Mouse (Mus musculus) hindbrain, embryonic 15.5 days (tissue): ENCODE results near the gene Set. TPM values are rescaled to one million over a fixed set of nuclear protein-coding genes. Genes with fewer than 3 reads are reported as not detected.

Experiments used
- ATAC-seq: fragments of 200-750 bp; cut with Nextera tagmentation; 2 replicates; pipeline ENCODE4 v1.8.0; 2017; ENCODE audit warnings: low read depth, moderate number of reproducible peaks, moderate TSS enrichment; ENCODE audit not compliant: low FRiP score
- H3K27ac ChIP-seq: fragments of 300-500 bp; sonication (generic); replicated peaks from 2 replicates; pipeline ENCODE4 v1.5.1; 2015; ENCODE audit warnings: mild to moderate bottlenecking, inconsistent platforms
- H3K27me3 ChIP-seq: fragments of 300-500 bp; sonication (generic); 2 replicates; pipeline ENCODE4 v1.6.1; 2015; ENCODE audit warnings: control low read depth, inconsistent platforms
- H3K36me3 ChIP-seq: fragments of 300-500 bp; sonication (generic); 2 replicates; pipeline ENCODE4 v1.6.1; 2015; ENCODE audit warnings: control low read depth, inconsistent platforms
- H3K4me1 ChIP-seq: fragments of 300-500 bp; sonication (generic); replicated peaks from 2 replicates; pipeline ENCODE4 v1.6.1; 2015; ENCODE audit warnings: control low read depth, inconsistent platforms
- H3K4me2 ChIP-seq: fragments of 300-500 bp; sonication (generic); 2 replicates; pipeline ENCODE4 v1.6.1; 2015; ENCODE audit warnings: moderate library complexity, mild to moderate bottlenecking, inconsistent platforms
- H3K4me3 ChIP-seq: fragments of 300-500 bp; sonication (generic); 2 replicates; pipeline ENCODE4 v1.5.1; 2015; ENCODE audit warnings: mild to moderate bottlenecking, inconsistent platforms
- H3K9ac ChIP-seq: fragments of 300-500 bp; sonication (generic); 2 replicates; pipeline ENCODE4 v1.6.1; 2015; ENCODE audit warnings: inconsistent platforms
- H3K9me3 ChIP-seq: fragments of 300-500 bp; sonication (generic); 2 replicates; pipeline ENCODE4 v1.6.1; 2016; ENCODE audit warnings: control low read depth, inconsistent platforms
- WGBS: fragments of 180-500 bp; shearing (Covaris S2); methylation state at CpG from one replicate; pipeline ENCODE4 v1.1.7; 2015; 5-methylcytosine and 5-hydroxymethylcytosine counted together
- polyA plus RNA-seq: library from polyadenylated mRNA; unstranded; fragments of >200 nt; fragmentation: Nextera tagmentation; extraction: Ambion mirVana; gene quantifications from 2 replicates; pipeline ENCODE4 v1.2.1, GENCODE M21; 2015

Gene Set
- polyA plus RNA-seq, 1 experiment from 2014 or later = 315 TPM

- Histone ChIP-seq H3K4me1 (peaks cover 43% of the 10 kb centered on the region), H3K4me3 (peak overlapping the region; percentile 52), H3K27ac (peak overlapping the region; percentile 81), H3K36me3 (no peaks in the 10 kb centered on the region), H3K9ac (peak overlapping the region; percentile 58), H3K27me3 (no peaks in the 10 kb centered on the region), H3K9me3 (no peaks in the 10 kb centered on the region), H3K4me2 (peak overlapping the region; percentile 94)
- WGBS = 6% methylated on average over 8 of the region's 8 CpGs
- ATAC-seq = no peak
Measured at GRCm38 (mm10) chr2:30063235-30063634, 6.1 kb downstream of the Set start.

- Histone ChIP-seq H3K4me1 (peaks cover 48% of the 10 kb centered on the region), H3K4me3 (0 out of 2 replicates have a peak overlapping the region, but pooled peaks have one; percentile 52), H3K27ac (no peak overlapping the region), H3K9me3 (no peaks in the 10 kb centered on the region), H3K4me2 (peak overlapping the region; percentile 94), H3K36me3 (peaks cover 3% of the 10 kb centered on the region), H3K9ac (no peak overlapping the region), H3K27me3 (no peaks in the 10 kb centered on the region)
- 9% methylated on average over 3 of the region's 3 CpGs for WGBS
- no peak for ATAC-seq
Measured at GRCm38 (mm10) chr2:30063791-30064190, 6.6 kb downstream of the Set start.

GRCm38 (mm10) chr2:30064298-30064697 is 7.1 kb downstream of the Set start:
- no peak overlapping the region for H3K27ac ChIP-seq
- H3K4me1 ChIP-seq = peaks cover 48% of the 10 kb centered on the region
- ATAC-seq = no peak
- H3K4me2 ChIP-seq = no peak overlapping the region
- peaks cover 8% of the 10 kb centered on the region for H3K36me3 ChIP-seq
- 50% methylated on average over 3 of the region's 3 CpGs for WGBS
- no peak overlapping the region for H3K4me3 ChIP-seq
- no peak overlapping the region for H3K9ac ChIP-seq
- H3K9me3 ChIP-seq = no peaks in the 10 kb centered on the region
- no peaks in the 10 kb centered on the region for H3K27me3 ChIP-seq

- ATAC-seq = peak; percentile 95
- WGBS = 0% methylated on average over 17 of the region's 101 CpGs
- H3K4me3 ChIP-seq = peak overlapping the region; percentile 100
- H3K9me3 ChIP-seq = no peaks in the 10 kb centered on the region
- H3K27me3 ChIP-seq = no peaks in the 10 kb centered on the region
- peaks cover 46% of the 10 kb centered on the region for H3K4me1 ChIP-seq
- H3K4me2 ChIP-seq = peak overlapping the region; percentile 79
- peak overlapping the region; percentile 99 for H3K27ac ChIP-seq
- H3K36me3 ChIP-seq = peaks cover 23% of the 10 kb centered on the region
- H3K9ac ChIP-seq = peak overlapping the region; percentile 98
Measured at GRCm38 (mm10) chr2:30066046-30066901, 9.1 kb downstream of the Set start.

- peak overlapping the region; percentile 99 for H3K27ac ChIP-seq
- peak; percentile 20 for ATAC-seq
- 0% methylated on average over 48 of the region's 69 CpGs for WGBS
- H3K4me2 ChIP-seq = peak overlapping the region; percentile 79
- H3K36me3 ChIP-seq = peaks cover 23% of the 10 kb centered on the region
- H3K9me3 ChIP-seq = no peaks in the 10 kb centered on the region
- peak overlapping the region; percentile 100 for H3K4me3 ChIP-seq
- peaks cover 36% of the 10 kb centered on the region for H3K4me1 ChIP-seq
- no peaks in the 10 kb centered on the region for H3K27me3 ChIP-seq
- H3K9ac ChIP-seq = peak overlapping the region; percentile 98
Measured at GRCm38 (mm10) chr2:30067031-30067888, 10.1 kb downstream of the Set start.

GRCm38 (mm10) chr2:30067962-30068361 is 10.8 kb downstream of the Set start:
- ATAC-seq = no peak
- Histone ChIP-seq H3K27ac (peak overlapping the region; percentile 99; the same call in 1 of the 2 replicates), H3K4me1 (peaks cover 29% of the 10 kb centered on the region), H3K4me2 (peak overlapping the region; percentile 79), H3K4me3 (peak overlapping the region; percentile 100), H3K9me3 (no peaks in the 10 kb centered on the region), H3K27me3 (no peaks in the 10 kb centered on the region), H3K36me3 (peaks cover 30% of the 10 kb centered on the region), H3K9ac (peak overlapping the region; percentile 98)
- 26% methylated on average over 7 of the region's 7 CpGs for WGBS

GRCm38 (mm10) chr2:30072875-30073274 is 15.7 kb downstream of the Set start:
- H3K27ac ChIP-seq = no peak overlapping the region
- H3K36me3 ChIP-seq = peaks cover 36% of the 10 kb centered on the region
- H3K4me3 ChIP-seq = no peak overlapping the region
- H3K27me3 ChIP-seq = no peaks in the 10 kb centered on the region
- no peak overlapping the region for H3K4me2 ChIP-seq
- ATAC-seq = no peak
- no peaks in the 10 kb centered on the region for H3K9me3 ChIP-seq
- 80% methylated on average over 7 of the region's 7 CpGs for WGBS
- H3K4me1 ChIP-seq = peaks cover 19% of the 10 kb centered on the region
- no peak overlapping the region for H3K9ac ChIP-seq

- H3K36me3 ChIP-seq = peaks cover 36% of the 10 kb centered on the region
- H3K4me3 ChIP-seq = no peak overlapping the region
- no peak overlapping the region for H3K27ac ChIP-seq
- H3K9me3 ChIP-seq = no peaks in the 10 kb centered on the region
- H3K27me3 ChIP-seq = no peaks in the 10 kb centered on the region
- ATAC-seq = no peak
- peaks cover 19% of the 10 kb centered on the region for H3K4me1 ChIP-seq
- 81% methylated on average over 3 of the region's 3 CpGs for WGBS
- no peak overlapping the region for H3K4me2 ChIP-seq
- H3K9ac ChIP-seq = no peak overlapping the region
Measured at GRCm38 (mm10) chr2:30073285-30073684, 16.1 kb downstream of the Set start.

- ATAC-seq = no peak
- H3K9me3 ChIP-seq = no peaks in the 10 kb centered on the region
- no peak overlapping the region for H3K4me2 ChIP-seq
- peaks cover 14% of the 10 kb centered on the region for H3K36me3 ChIP-seq
- 81% methylated on average over 3 of the region's 3 CpGs for WGBS
- no peak overlapping the region for H3K9ac ChIP-seq
- no peak overlapping the region for H3K4me3 ChIP-seq
- H3K4me1 ChIP-seq = peaks cover 15% of the 10 kb centered on the region
- no peak overlapping the region for H3K27ac ChIP-seq
- H3K27me3 ChIP-seq = no peaks in the 10 kb centered on the region
Measured at GRCm38 (mm10) chr2:30075625-30076024, 18.4 kb downstream of the Set start.

GRCm38 (mm10) chr2:30076439-30076838 is 19.3 kb downstream of the Set start:
- 95% methylated on average over 9 of the region's 9 CpGs for WGBS
- Histone ChIP-seq H3K27me3 (no peaks in the 10 kb centered on the region), H3K27ac (no peak overlapping the region), H3K4me2 (no peak overlapping the region), H3K4me1 (peaks cover 15% of the 10 kb centered on the region), H3K36me3 (peaks cover 13% of the 10 kb centered on the region), H3K9me3 (no peaks in the 10 kb centered on the region), H3K9ac (no peak overlapping the region), H3K4me3 (no peak overlapping the region)
- ATAC-seq = no peak

GRCm38 (mm10) chr2:30076959-30077358 is 19.8 kb downstream of the Set start:
- Histone ChIP-seq H3K4me3 (peak overlapping the region; percentile 37; the same call in 1 of the 2 replicates), H3K27ac (no peak overlapping the region), H3K9me3 (no peaks in the 10 kb centered on the region), H3K4me1 (peaks cover 15% of the 10 kb centered on the region), H3K4me2 (peak overlapping the region; percentile 76), H3K27me3 (no peaks in the 10 kb centered on the region), H3K36me3 (peaks cover 13% of the 10 kb centered on the region), H3K9ac (no peak overlapping the region)
- ATAC-seq = 0 out of 2 replicates have a peak, but pooled peaks have one; percentile 11
- 66% methylated on average over 6 of the region's 6 CpGs for WGBS
